8 mouse cellular contexts compared by ENCODE assay signal in the genomic region with DNA sequence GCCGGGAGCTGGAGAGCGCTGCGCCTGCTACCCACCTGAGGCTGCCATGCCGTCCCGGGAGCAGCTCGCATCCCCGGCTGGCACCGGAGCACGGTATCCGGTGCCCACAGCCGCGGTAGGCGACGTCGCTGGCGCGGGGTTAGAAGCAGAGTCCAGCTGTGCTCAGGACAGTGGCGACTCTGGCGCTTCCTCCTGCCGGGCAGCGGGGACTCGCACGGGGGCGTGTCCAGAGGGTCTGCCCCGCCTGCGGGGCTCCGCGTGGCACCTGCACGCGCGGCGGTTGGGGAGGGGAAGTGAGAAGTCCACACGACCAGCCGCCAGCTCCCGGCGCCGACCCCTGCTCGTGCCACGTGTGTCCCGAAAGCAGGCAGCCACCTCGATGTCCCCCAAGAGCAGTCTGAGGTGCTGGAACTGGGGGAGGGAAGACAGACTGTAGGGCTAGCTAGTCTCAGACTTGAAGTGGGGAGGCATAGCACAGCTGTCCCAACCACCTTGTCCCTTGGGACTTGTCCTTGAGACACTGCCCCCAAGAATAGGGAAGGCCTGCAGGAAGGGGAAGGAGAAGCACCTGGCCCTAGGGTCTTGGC. TPM values are rescaled to one million over a fixed set of nuclear protein-coding genes. Genes with fewer than 3 reads are reported as not detected.
A peak's percentile ranks its signal among the peaks of the same experiment; 100 is the strongest.
DNase-seq lines count a peak whose midpoint lies in the region; ATAC-seq and TF ChIP-seq lines count a peak whose summit lies in the region.

A gene (minus strand): TSS at position 181 of the 587 bp plus-strand sequence.

- H3K9ac ChIP-seq in heart, embryonic 15.5 days: peak within 1 kb of the TSS; percentile 49

- no peak; the same call in 1 of the 2 replicates for TF ChIP-seq POLR2A in spleen, adult 2 months (IDR thresholded peaks at IDR 0.05; ENCODE audit: low read depth, low read length)

- H3K36me3 ChIP-seq in embryonic facial prominence, embryonic 10.5 days (replicated peaks): no peaks in the 10 kb centered on the region
- no peaks in the 10 kb centered on the region for H3K36me3 ChIP-seq in heart, embryonic 15.5 days
- no peaks in the 10 kb centered on the region for H3K36me3 ChIP-seq in macrophage (ENCODE audit: inconsistent target)
- no peaks in the 10 kb centered on the region for H3K36me3 ChIP-seq in spleen, adult 2 months (ENCODE audit: control insufficient read depth, insufficient read depth, low read length)

- H3K27me3 ChIP-seq in embryonic facial prominence, embryonic 10.5 days (replicated peaks; ENCODE audit: low read depth, poor library complexity, severe bottlenecking): peaks cover 46% of the 10 kb centered on the region
- peaks cover 15% of the 10 kb centered on the region for H3K27me3 ChIP-seq in heart, embryonic 15.5 days
- H3K27me3 ChIP-seq in spleen, adult 2 months (ENCODE audit: control insufficient read depth, insufficient read depth, low read length): no peaks in the 10 kb centered on the region

- no peaks in the 10 kb centered on the region for H3K9me3 ChIP-seq in embryonic facial prominence, embryonic 10.5 days
- no peaks in the 10 kb centered on the region for H3K9me3 ChIP-seq in heart, embryonic 15.5 days (replicated peaks)

- under 1% methylated on average over 41 of the region's 41 CpGs for WGBS in embryonic facial prominence, embryonic 10.5 days
- under 1% methylated on average over 41 of the region's 41 CpGs for WGBS in heart, embryonic 15.5 days
- under 1% methylated on average over 37 of the region's 41 CpGs for WGBS in macrophage (ENCODE audit: missing documents)
- WGBS in spleen, adult 2 months: under 1% methylated on average over 41 of the region's 41 CpGs

- peaks cover 48% of the 10 kb centered on the region for H3K79me2 ChIP-seq in macrophage (ENCODE audit: inconsistent target)

- peak within 1 kb of the TSS; percentile 57; the same call in 1 of the 2 replicates for H3K27ac ChIP-seq in embryonic facial prominence, embryonic 10.5 days (replicated peaks)
- no peak within 1 kb of the TSS for H3K27ac ChIP-seq in heart, embryonic 15.5 days
- peak within 1 kb of the TSS; percentile 91 for H3K27ac ChIP-seq in macrophage
- peak within 1 kb of the TSS; percentile 87 for H3K27ac ChIP-seq in spleen, adult 2 months (ENCODE audit: insufficient read depth, low read length)

- TF ChIP-seq CTCF in spleen, adult 2 months (IDR thresholded peaks at IDR 0.05; ENCODE audit: extremely low read depth, insufficient read depth, insufficient read length, insufficient replicate concordance): no peak

- peak within 1 kb of the TSS; percentile 64 for H3K4me3 ChIP-seq in embryonic facial prominence, embryonic 10.5 days
- H3K4me3 ChIP-seq in heart, embryonic 15.5 days: peak within 1 kb of the TSS; percentile 57
- H3K4me3 ChIP-seq in macrophage (ENCODE audit: inconsistent target): peak within 1 kb of the TSS; percentile 95
- H3K4me3 ChIP-seq in spleen, adult 2 months (ENCODE audit: extremely low read depth, insufficient read depth, insufficient read length): peak within 1 kb of the TSS; percentile 73

- peak; percentile 39; the same call in 1 of the 2 replicates for ATAC-seq in heart, embryonic 15.5 days (replicated peaks; ENCODE audit: insufficient number of reproducible peaks, insufficient read depth, low FRiP score, low read depth)

- peak within 1 kb of the TSS; percentile 97 for H3K4me2 ChIP-seq in heart, embryonic 15.5 days

- H3K4me1 ChIP-seq in embryonic facial prominence, embryonic 10.5 days: peaks cover 42% of the 10 kb centered on the region
- peaks cover 21% of the 10 kb centered on the region for H3K4me1 ChIP-seq in heart, embryonic 15.5 days (replicated peaks)
- peaks cover 28% of the 10 kb centered on the region for H3K4me1 ChIP-seq in spleen, adult 2 months (ENCODE audit: control insufficient read depth, insufficient read depth, insufficient read length)

- peak; percentile 41 for DNase-seq in urinary bladder, postnatal 14 days (ENCODE audit: low spot score)
- no peak for DNase-seq in urinary bladder, adult 2 months (ENCODE audit: low spot score)
- DNase-seq in embryonic facial prominence, embryonic 10.5 days (ENCODE audit: low spot score): peak; percentile 60
- peak; percentile 26 to 59 for DNase-seq in kidney, postnatal 25 days
- peak in 1 of 2 experiments; percentile 74 for DNase-seq in spleen, adult 2 months (ENCODE audit: low read depth in 1 of 2, low spot score in 2 of 2)
- no peak for DNase-seq in c-Kit-positive CD71-positive TER-119-positive erythroid progenitor cells, embryonic 14.5 days (ENCODE audit: low spot score)

RNA-seq across cellular contexts. Expression of the gene that starts here (rescaled TPM):
- polyA plus RNA-seq in urinary bladder, adult 2 months (2012; rRNA removed): 4.0 and 4.5 TPM in 2 replicates
- 2.5 and 3.0 TPM in 2 replicates for polyA plus RNA-seq in embryonic facial prominence, embryonic 10.5 days (2016; fragmentation: Nextera tagmentation; extraction: Ambion mirVana)
- polyA plus RNA-seq in heart, embryonic 15.5 days (2015; fragmentation: Nextera tagmentation; extraction: Ambion mirVana): 1.3 and 2.8 TPM in 2 replicates
- 1,000 to 10,000 TPM in 4 of 26 experiments, 100 to 1,000 TPM in 22; 407 to 1,215 (median 770) TPM for total RNA-seq in macrophage (2018; cell fraction: chromatin; rRNA removed)
- total RNA-seq in macrophage (2018; cell fraction: cytosol; rRNA removed): 1,000 to 10,000 TPM in 2 of 26 experiments, 100 to 1,000 TPM in 24; 359 to 1,029 (median 645) TPM
- 100 to 1,000 TPM; 383 to 992 (median 819) TPM for total RNA-seq in macrophage (2018; cell fraction: nucleus; rRNA removed)
- 244 to 547 TPM (median 285 TPM) in 3 replicates for polyA plus RNA-seq in macrophage (2018)
- 40.7 and 45.8 TPM in 2 replicates for polyA plus RNA-seq in spleen, adult 2 months (2012; rRNA removed)

Comparison
In these comparisons a context has a peak if more than half of its experiments do, and no peak if none do; other contexts are left out.
1. DNase-seq: peak in urinary bladder, postnatal 14 days (single experiment), embryonic facial prominence, embryonic 10.5 days (single experiment) and kidney, postnatal 25 days (2 of 2); none in urinary bladder, adult 2 months (single experiment) and c-Kit-positive CD71-positive TER-119-positive erythroid progenitor cells, embryonic 14.5 days (single experiment).
2. Peak in every context shown above with its lines, with median percentiles within 50 percentile points of each other: H3K4me3 ChIP-seq.